Mouse (Mus musculus) liver, embryonic 14.5 days (tissue): ENCODE measurements at regions not wholly inside any gene's neighbourhood (a gene's known extent, or its start where the extent isn't known, plus 50 kb on each side); places are given as distances from the start of the nearest gene placed in this dataset.

Experiments
- CTCF ChIP-seq: IDR thresholded peaks from 2 replicates; pipeline ENCODE4 v1.5.1; 2016; ENCODE audit warnings: antibody characterized with exemption, low read depth, control low read depth
- EP300 ChIP-seq: IDR thresholded peaks from 2 replicates; pipeline ENCODE4 v1.6.1; 2016; ENCODE audit warnings: antibody characterized with exemption, low read depth

DNA sequence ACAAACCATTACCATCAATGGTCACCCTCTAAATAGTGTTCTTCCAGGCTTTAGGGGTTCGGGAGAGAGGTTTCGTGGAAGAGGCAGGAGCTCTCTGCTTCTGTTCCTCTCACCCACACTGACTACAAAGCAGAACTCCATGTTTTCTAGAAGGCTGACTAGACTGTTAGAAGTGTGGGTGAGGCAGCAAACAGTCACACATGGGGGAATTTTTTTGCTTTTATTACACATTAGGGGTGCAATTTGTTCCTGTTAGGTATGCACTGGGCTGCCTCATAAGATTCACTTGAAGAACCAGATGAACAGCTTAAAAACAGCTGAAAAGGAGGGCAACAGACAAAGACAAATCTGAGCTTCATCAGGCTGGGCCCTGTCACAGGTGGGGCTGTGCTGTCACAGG lies 124.5 kb upstream of the Syt13 start:
- TF ChIP-seq CTCF (no peak), EP300 (no peak)
